Comparison of ENCODE assay signal across 27 mouse cellular contexts in genomic region chr19:24362626-24363321, GRCm38 (mm10).
A peak's percentile ranks its signal among the peaks of the same experiment; 100 is the strongest.
DNase-seq lines count a peak whose midpoint lies in the region; ATAC-seq and TF ChIP-seq lines count a peak whose summit lies in the region.
"Had no signal": no experiment of that assay in that cellular context is flagged by ENCODE, and none has a peak within 500 bp of the region (broad histone marks: within the 10 kb centered on the region; RNA-seq: fewer than 3 reads in every experiment).

No protein-coding gene starts in this region.

- no peak for ATAC-seq in heart, embryonic 11.5 days (replicated peaks; ENCODE audit: insufficient number of reproducible peaks, low FRiP score, low TSS enrichment)
- no peak for ATAC-seq in heart, postnatal 0 days (ENCODE audit: insufficient read depth, low read depth)
- peak; percentile 28; the same call in 1 of the 2 replicates for ATAC-seq in lung, embryonic 14.5 days (ENCODE audit: insufficient read depth)
- ATAC-seq: CD4-positive, CD25-positive, alpha-beta regulatory T cell, adult 4 months; forebrain, postnatal 0 days; inflammation-experienced regulatory T-cells, adult 6 months; liver, embryonic 12.5 days; liver, postnatal 0 days; midbrain, embryonic 15.5 days had no signal

- no peak for TF ChIP-seq CTCF in heart, postnatal 0 days (IDR thresholded peaks at IDR 0.05; ENCODE audit: low read depth)
- no peak for TF ChIP-seq CTCF in lung, embryonic 14.5 days (IDR thresholded peaks at IDR 0.05; ENCODE audit: low read depth)
- no peak for TF ChIP-seq CTCF in lung, adult 2 months (IDR thresholded peaks at IDR 0.05; ENCODE audit: insufficient read depth, low read length)

- no peaks in the 10 kb centered on the region for H3K9me3 ChIP-seq in heart, embryonic 11.5 days (replicated peaks; ENCODE audit: control insufficient read depth, low read length)
- H3K9me3 ChIP-seq in heart, postnatal 0 days (replicated peaks; ENCODE audit: control insufficient read depth, low read length): no peaks in the 10 kb centered on the region
- H3K9me3 ChIP-seq in lung, embryonic 14.5 days (ENCODE audit: low read depth, low read length): no peaks in the 10 kb centered on the region
- H3K9me3 ChIP-seq: embryonic facial prominence, embryonic 13.5 days; hindbrain, embryonic 10.5 days; hindbrain, embryonic 15.5 days; liver, embryonic 12.5 days; midbrain, embryonic 10.5 days; midbrain, embryonic 15.5 days; neural tube, embryonic 15.5 days; stomach, embryonic 15.5 days had no signal

- DNase-seq in heart, adult 9 months (ENCODE audit: low spot score in 2 of 2): no peak
- peak; percentile 16 for DNase-seq in heart, postnatal 0 days (ENCODE audit: low spot score)
- no peak for DNase-seq in heart, adult 8-10 months (ENCODE audit: low spot score)
- DNase-seq in lung, embryonic 14.5 days: peak; percentile 32
- DNase-seq in lung, adult 2 months: no peak
- DNase-seq in embryo, embryonic 11 days: peak; percentile 14
- no peak for DNase-seq in cerebellum, postnatal 10 days
- DNase-seq: adrenal gland, postnatal 25 days; cerebellum, adult 11-12 months; cerebellum, adult 9-11 months; forebrain, postnatal 0 days; kidney, adult 11 months; liver, postnatal 0 days; lung, postnatal 14 days; right cerebral cortex, postnatal 25 days had no signal

- H3K4me1 ChIP-seq in heart, embryonic 11.5 days (ENCODE audit: control insufficient read depth, insufficient read depth, low read length): peaks cover 9% of the 10 kb centered on the region
- no peaks in the 10 kb centered on the region for H3K4me1 ChIP-seq in heart, postnatal 0 days (ENCODE audit: control insufficient read depth, insufficient read depth)
- no peaks in the 10 kb centered on the region for H3K4me1 ChIP-seq in lung, embryonic 14.5 days (ENCODE audit: insufficient read depth)
- no peaks in the 10 kb centered on the region for H3K4me1 ChIP-seq in lung, adult 2 months (ENCODE audit: control insufficient read depth, insufficient read depth, low read length)
- H3K4me1 ChIP-seq: embryonic facial prominence, embryonic 13.5 days; hindbrain, embryonic 15.5 days; liver, embryonic 12.5 days; midbrain, embryonic 15.5 days; neural tube, embryonic 15.5 days; stomach, embryonic 15.5 days had no signal

- no peak overlapping the region for H3K4me3 ChIP-seq in heart, embryonic 11.5 days (ENCODE audit: low read depth, low read length)
- no peak overlapping the region for H3K4me3 ChIP-seq in heart, postnatal 0 days (ENCODE audit: low read depth, low read length)
- H3K4me3 ChIP-seq in lung, embryonic 14.5 days (ENCODE audit: low read depth, low read length): no peak overlapping the region
- H3K4me3 ChIP-seq in lung, adult 2 months (replicated peaks; ENCODE audit: extremely low read depth, low read depth, low read length): no peak overlapping the region
- H3K4me3 ChIP-seq: embryonic facial prominence, embryonic 13.5 days; erythroblast, embryonic 14.5 days; hindbrain, embryonic 10.5 days; hindbrain, embryonic 15.5 days; liver, embryonic 12.5 days; midbrain, embryonic 10.5 days; midbrain, embryonic 15.5 days; neural tube, embryonic 15.5 days; stomach, embryonic 15.5 days had no signal

- peak overlapping the region; percentile 24; the same call in 1 of the 2 replicates for H3K27ac ChIP-seq in heart, embryonic 11.5 days (ENCODE audit: low read depth, low read length)
- no peak overlapping the region for H3K27ac ChIP-seq in heart, postnatal 0 days (ENCODE audit: low read depth)
- H3K27ac ChIP-seq in lung, embryonic 14.5 days (ENCODE audit: low read depth): peak overlapping the region; percentile 55; the same call in 1 of the 2 replicates
- H3K27ac ChIP-seq: embryonic facial prominence, embryonic 13.5 days; hindbrain, embryonic 10.5 days; hindbrain, embryonic 15.5 days; liver, embryonic 12.5 days; midbrain, embryonic 10.5 days; midbrain, embryonic 15.5 days; neural tube, embryonic 15.5 days; stomach, embryonic 15.5 days had no signal

- TF ChIP-seq POLR2A in lung, adult 2 months (IDR thresholded peaks at IDR 0.05; ENCODE audit: borderline replicate concordance, extremely low read depth, low read depth, low read length): no peak

- TF ChIP-seq EP300 in heart, postnatal 0 days (IDR thresholded peaks at IDR 0.05; ENCODE audit: low read depth): no peak

- H3K4me2 ChIP-seq in heart, embryonic 11.5 days: no peak overlapping the region
- no peak overlapping the region for H3K4me2 ChIP-seq in heart, postnatal 0 days (ENCODE audit: low read depth, low read length)
- no peak overlapping the region for H3K4me2 ChIP-seq in lung, embryonic 14.5 days
- H3K4me2 ChIP-seq: embryonic facial prominence, embryonic 13.5 days; hindbrain, embryonic 15.5 days; liver, embryonic 12.5 days; midbrain, embryonic 15.5 days; neural tube, embryonic 15.5 days; stomach, embryonic 15.5 days had no signal

- H3K36me3 ChIP-seq in heart, embryonic 11.5 days (ENCODE audit: control insufficient read depth, insufficient read depth, low read length): no peaks in the 10 kb centered on the region
- peaks cover 14% of the 10 kb centered on the region for H3K36me3 ChIP-seq in heart, postnatal 0 days (replicated peaks; ENCODE audit: control insufficient read depth, insufficient read depth, low read length)
- H3K36me3 ChIP-seq in lung, embryonic 14.5 days (ENCODE audit: insufficient read depth): no peaks in the 10 kb centered on the region
- H3K36me3 ChIP-seq: embryonic facial prominence, embryonic 13.5 days; hindbrain, embryonic 10.5 days; hindbrain, embryonic 15.5 days; midbrain, embryonic 10.5 days; midbrain, embryonic 15.5 days; neural tube, embryonic 15.5 days; stomach, embryonic 15.5 days had no signal

- no peaks in the 10 kb centered on the region for H3K27me3 ChIP-seq in heart, embryonic 11.5 days (ENCODE audit: control insufficient read depth, insufficient read depth, low read length)
- no peaks in the 10 kb centered on the region for H3K27me3 ChIP-seq in heart, postnatal 0 days (ENCODE audit: control insufficient read depth, insufficient read depth, low read length)
- no peaks in the 10 kb centered on the region for H3K27me3 ChIP-seq in lung, embryonic 14.5 days (ENCODE audit: insufficient read depth, low read length)
- H3K27me3 ChIP-seq: hindbrain, embryonic 15.5 days; liver, embryonic 12.5 days; midbrain, embryonic 15.5 days; neural tube, embryonic 15.5 days; stomach, embryonic 15.5 days had no signal

- whole genome bisulfite sequencing in heart, embryonic 11.5 days (ENCODE audit: insufficient replicate concordance): 53% methylated on average over 8 of the region's 8 CpGs
- WGBS in heart, postnatal 0 days: 55% methylated on average over 8 of the region's 8 CpGs
- 51% methylated on average over 8 of the region's 8 CpGs for WGBS in lung, embryonic 14.5 days
- WGBS in lung, adult 2 months: 40% methylated on average over 8 of the region's 8 CpGs

- no peak overlapping the region for H3K9ac ChIP-seq in heart, embryonic 11.5 days (ENCODE audit: low read depth, low read length)
- H3K9ac ChIP-seq in heart, postnatal 0 days (replicated peaks; ENCODE audit: low read depth, low read length): no peak overlapping the region
- no peak overlapping the region for H3K9ac ChIP-seq in lung, embryonic 14.5 days
- H3K9ac ChIP-seq: embryonic facial prominence, embryonic 13.5 days; forebrain, postnatal 0 days; hindbrain, embryonic 15.5 days; liver, embryonic 12.5 days; liver, postnatal 0 days; midbrain, embryonic 15.5 days; neural tube, embryonic 15.5 days; stomach, embryonic 15.5 days had no signal

Comparison
In these comparisons a context has a peak if more than half of its experiments do, and no peak if none do; other contexts are left out.
1. DNase-seq: peak in heart, postnatal 0 days (single experiment), lung, embryonic 14.5 days (single experiment) and embryo, embryonic 11 days (single experiment); none in heart, adult 9 months (0 of 2), heart, adult 8-10 months (single experiment), lung, adult 2 months (single experiment) and cerebellum, postnatal 10 days (0 of 2).